Mouse (Mus musculus) c-Kit-positive CD71-positive TER-119-negative erythroid progenitor cells, embryonic 14.5 days (primary cell): ENCODE results near the gene Vmn2r102.

ENCODE experiments used
- DNase-seq: peaks from one replicate; pipeline ENCODE4 v3.0.0-alpha.2; 2013; ENCODE audit warnings: low read depth

Vmn2r102 gene

DNA sequence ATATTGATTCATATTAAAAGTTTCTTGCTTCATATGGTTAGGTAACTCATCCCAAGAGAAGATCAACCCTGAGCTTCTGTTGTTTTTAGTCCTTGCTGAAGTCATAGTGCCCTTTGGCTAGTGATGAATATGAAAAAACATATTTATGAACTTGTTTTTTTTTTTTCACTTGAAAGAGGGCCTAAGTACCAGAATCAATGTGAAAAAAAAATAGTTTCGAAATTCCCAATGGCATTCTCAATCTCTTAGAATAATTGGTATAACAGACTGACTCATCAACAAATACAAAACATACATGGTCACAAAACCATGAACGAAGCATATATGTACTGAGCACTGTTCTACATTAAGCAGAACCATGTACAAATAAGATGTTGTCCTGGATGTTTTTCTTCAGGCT is at the start of gene Vmn2r102:
TSS of gene Vmn2r102 (plus strand) at position 301 of the 400 bp plus-strand sequence.
- DNase-seq, result no peak

DNA sequence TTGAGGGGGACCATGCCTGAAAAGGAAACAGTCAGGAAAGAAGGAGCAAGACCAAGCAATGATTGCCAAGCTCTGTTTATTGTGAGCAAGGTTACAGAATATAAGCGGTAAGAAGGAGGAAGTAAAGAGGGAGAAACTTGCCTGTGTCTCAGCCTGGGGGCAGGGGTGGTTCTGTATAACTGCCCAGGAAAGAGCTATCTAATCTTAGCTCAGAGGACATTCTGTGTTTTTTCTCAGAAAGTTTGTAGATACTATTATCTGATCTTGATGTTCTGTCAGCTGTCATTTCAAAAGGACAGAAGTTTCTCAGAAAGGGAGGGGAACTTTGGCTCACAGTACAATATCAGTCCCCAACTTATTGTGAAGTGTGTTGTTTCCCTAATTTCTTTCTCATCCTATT is 30.8 kb upstream of the Vmn2r102 start:
- DNase-seq, result no peak

DNA sequence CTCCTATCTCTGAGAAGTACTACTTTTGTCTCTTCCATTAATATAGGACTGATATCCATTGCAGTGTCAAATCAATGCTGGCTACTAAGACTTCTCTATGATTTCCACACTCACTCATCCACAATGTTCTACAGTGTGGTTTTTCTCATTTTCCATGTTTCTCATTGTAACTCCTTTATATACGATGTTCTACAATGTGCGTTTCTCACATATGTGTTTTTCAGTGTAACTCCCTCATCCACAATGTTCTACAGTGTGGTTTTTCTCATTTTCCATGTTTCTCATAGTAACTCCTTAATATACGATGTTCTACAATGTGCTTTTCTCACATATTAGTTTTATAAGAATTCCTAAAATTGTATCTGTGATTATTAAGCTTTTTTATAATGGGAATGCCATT is 1.7 kb upstream of the Vmn2r102 start:
- no peak for DNase-seq

DNA sequence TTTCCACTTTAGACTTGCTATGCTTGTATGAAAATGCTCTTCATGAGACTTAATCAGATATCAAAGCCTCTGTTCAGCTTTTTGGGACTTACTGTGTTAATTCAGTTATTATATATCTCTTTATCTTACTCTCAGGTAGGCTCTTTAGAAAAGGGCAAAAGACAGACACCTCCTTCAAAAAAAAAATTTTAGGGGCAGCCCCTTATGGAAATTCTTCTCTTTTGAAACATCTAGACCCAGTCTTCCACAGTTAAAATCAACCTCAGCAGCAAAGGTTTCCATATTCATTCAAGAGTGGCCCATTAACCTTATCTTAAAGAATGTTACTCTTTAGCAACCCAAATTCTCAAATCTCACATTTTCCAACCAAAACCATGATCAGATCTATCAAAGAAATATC is 31.9 kb downstream of the Vmn2r102 start:
- DNase-seq, result no peak
